Mouse (Mus musculus): ENCODE data around the gene Gnas. TPM values are rescaled to one million over a fixed set of nuclear protein-coding genes. Genes with fewer than 3 reads are reported as not detected.

Gnas gene
- polyA plus RNA-seq, 1 experiment from 2014 or later, result 1,653 TPM

MicroRNAs encoded within 50 kb of the gene (microRNA counts, 519-probe panel; counts per million panel counts)
- microRNA mmu-miR-296-3p (342 counts per million, percentile 67 among the panel's probes with 10 or more counts), microRNA mmu-miR-296-5p (4,705 counts per million, percentile 82 among the panel's probes with 10 or more counts), microRNA mmu-miR-298 (342 counts per million, percentile 67 among the panel's probes with 10 or more counts)

Small RNA genes within 50 kb of the gene (microRNA-seq; reads per million reads assigned to microRNA genes)
- not detected for gene Gm27591
- 5,216 reads per million, percentile 91 among the genes with 10 or more reads in this experiment for gene Mir296
- 4,362 reads per million, percentile 89 among the genes with 10 or more reads in this experiment for gene Mir298

Other genes starting within 250 kb of the Gnas start
- 11.8 and 13.7 TPM in 2 replicates for gene Stx16, start 208.0 kb upstream of the Gnas start, polyA plus RNA-seq (2016; fragmentation: Nextera tagmentation; extraction: Ambion mirVana)
- gene Npepl1, start 174.0 kb upstream of the Gnas start, polyA plus RNA-seq (2016; fragmentation: Nextera tagmentation; extraction: Ambion mirVana), result 29.1 and 30.1 TPM in 2 replicates
- gene Gm20721, start 62.4 kb downstream of the Gnas start, polyA plus RNA-seq (2016; fragmentation: Nextera tagmentation; extraction: Ambion mirVana), result 11.6 and 20.7 TPM in 2 replicates
- gene Nelfcd, start 131.5 kb downstream of the Gnas start, polyA plus RNA-seq (2016; fragmentation: Nextera tagmentation; extraction: Ambion mirVana), result 138 and 140 TPM in 2 replicates
- 91.0 and 92.6 TPM in 2 replicates for gene Ctsz, start 154.7 kb downstream of the Gnas start, polyA plus RNA-seq (2016; fragmentation: Nextera tagmentation; extraction: Ambion mirVana)
- gene Tubb1, start 166.4 kb downstream of the Gnas start, polyA plus RNA-seq (2016; fragmentation: Nextera tagmentation; extraction: Ambion mirVana), result 2.7 and 3.4 TPM in 2 replicates
- gene Atp5e, start 179.8 kb downstream of the Gnas start, polyA plus RNA-seq (2016; fragmentation: Nextera tagmentation; extraction: Ambion mirVana), result 772 and 808 TPM in 2 replicates
- 99.7 and 102 TPM in 2 replicates for gene Prelid3b, start 188.8 kb downstream of the Gnas start, polyA plus RNA-seq (2016; fragmentation: Nextera tagmentation; extraction: Ambion mirVana)

Measured in neural tube, embryonic 12.5 days (tissue).